Mouse (Mus musculus): ENCODE data around the gene Osbpl3. TPM values are rescaled to one million over a fixed set of nuclear protein-coding genes. Genes with fewer than 3 reads are reported as not detected.
A peak's percentile ranks its signal among the peaks of the same experiment; 100 is the strongest.

Gene Osbpl3
- polyA plus RNA-seq, 1 experiment from 2014 or later: 9.1 TPM

GRCm38 (mm10) chr6:50325485-50325884 is 130.5 kb downstream of the Osbpl3 start:
- 86% methylated on average over 9 of the region's 9 CpGs for WGBS
- ATAC-seq (ENCODE audit: insufficient number of reproducible peaks, low FRiP score, low TSS enrichment, low read depth): no peak
- no peak for DNase-seq (ENCODE audit: low spot score)

GRCm38 (mm10) chr6:50322631-50323030 is 133.4 kb downstream of the Osbpl3 start:
- no peaks in the 10 kb centered on the region for H3K27me3 ChIP-seq (ENCODE audit: control insufficient read depth, insufficient read depth, low read length)
- no peak for DNase-seq (ENCODE audit: low spot score)
- no peaks in the 10 kb centered on the region for H3K9me3 ChIP-seq (ENCODE audit: control insufficient read depth, low read length)
- no peak overlapping the region for H3K9ac ChIP-seq (ENCODE audit: low read length)
- no peak overlapping the region for H3K27ac ChIP-seq (replicated peaks; ENCODE audit: low read depth, low read length)
- H3K4me2 ChIP-seq (ENCODE audit: low read depth, severe bottlenecking): no peak overlapping the region
- H3K36me3 ChIP-seq (ENCODE audit: control insufficient read depth, insufficient read depth, low read length): no peaks in the 10 kb centered on the region
- H3K4me1 ChIP-seq (ENCODE audit: control insufficient read depth, insufficient read depth, low read length): no peaks in the 10 kb centered on the region
- no peak overlapping the region for H3K4me3 ChIP-seq (ENCODE audit: low read depth, low read length)
- WGBS: 57% methylated on average over 9 of the region's 9 CpGs
- ATAC-seq (ENCODE audit: insufficient number of reproducible peaks, low FRiP score, low TSS enrichment, low read depth): no peak

More at GRCm38 (mm10) chr6:50325485-50325884, 130.5 kb downstream of the Osbpl3 start:
- Histone ChIP-seq H3K36me3 (ENCODE audit: control insufficient read depth, insufficient read depth, low read length) (no peaks in the 10 kb centered on the region), H3K4me2 (ENCODE audit: low read depth, severe bottlenecking) (no peak overlapping the region), H3K9ac (ENCODE audit: low read length) (no peak overlapping the region), H3K9me3 (ENCODE audit: control insufficient read depth, low read length) (no peaks in the 10 kb centered on the region), H3K27me3 (ENCODE audit: control insufficient read depth, insufficient read depth, low read length) (no peaks in the 10 kb centered on the region), H3K27ac (replicated peaks; ENCODE audit: low read depth, low read length) (no peak overlapping the region), H3K4me3 (ENCODE audit: low read depth, low read length) (no peak overlapping the region), H3K4me1 (ENCODE audit: control insufficient read depth, insufficient read depth, low read length) (no peaks in the 10 kb centered on the region)

- Histone ChIP-seq H3K4me1 (ENCODE audit: control insufficient read depth, insufficient read depth, low read length) (no peaks in the 10 kb centered on the region), H3K4me2 (ENCODE audit: low read depth, severe bottlenecking) (no peak overlapping the region), H3K36me3 (ENCODE audit: control insufficient read depth, insufficient read depth, low read length) (no peaks in the 10 kb centered on the region), H3K27me3 (ENCODE audit: control insufficient read depth, insufficient read depth, low read length) (no peaks in the 10 kb centered on the region), H3K9me3 (ENCODE audit: control insufficient read depth, low read length) (no peaks in the 10 kb centered on the region), H3K9ac (ENCODE audit: low read length) (no peak overlapping the region), H3K4me3 (ENCODE audit: low read depth, low read length) (no peak overlapping the region), H3K27ac (replicated peaks; ENCODE audit: low read depth, low read length) (no peak overlapping the region)
- 67% methylated on average over 6 of the region's 6 CpGs for WGBS
- DNase-seq (ENCODE audit: low spot score): no peak
- ATAC-seq (ENCODE audit: insufficient number of reproducible peaks, low FRiP score, low TSS enrichment, low read depth): no peak
Observed at GRCm38 (mm10) chr6:50321739-50322138, 134.3 kb downstream of the Osbpl3 start.

GRCm38 (mm10) chr6:50318590-50319172 is 137.3 kb downstream of the Osbpl3 start:
- no peak for DNase-seq (ENCODE audit: low spot score)
- no peak for ATAC-seq (ENCODE audit: insufficient number of reproducible peaks, low FRiP score, low TSS enrichment, low read depth)
- Histone ChIP-seq H3K27ac (replicated peaks; ENCODE audit: low read depth, low read length) (no peak overlapping the region), H3K9ac (ENCODE audit: low read length) (no peak overlapping the region), H3K36me3 (ENCODE audit: control insufficient read depth, insufficient read depth, low read length) (no peaks in the 10 kb centered on the region), H3K27me3 (ENCODE audit: control insufficient read depth, insufficient read depth, low read length) (no peaks in the 10 kb centered on the region), H3K4me2 (ENCODE audit: low read depth, severe bottlenecking) (no peak overlapping the region), H3K9me3 (ENCODE audit: control insufficient read depth, low read length) (no peaks in the 10 kb centered on the region), H3K4me3 (ENCODE audit: low read depth, low read length) (no peak overlapping the region), H3K4me1 (ENCODE audit: control insufficient read depth, insufficient read depth, low read length) (no peaks in the 10 kb centered on the region)
- 88% methylated on average over 7 of the region's 7 CpGs for WGBS

GRCm38 (mm10) chr6:50318150-50318549 is 137.9 kb downstream of the Osbpl3 start:
- WGBS: 76% methylated on average over 2 of the region's 2 CpGs
- no peaks in the 10 kb centered on the region for H3K36me3 ChIP-seq (ENCODE audit: control insufficient read depth, insufficient read depth, low read length)
- no peak overlapping the region for H3K27ac ChIP-seq (replicated peaks; ENCODE audit: low read depth, low read length)
- H3K9ac ChIP-seq (ENCODE audit: low read length): no peak overlapping the region
- ATAC-seq (ENCODE audit: insufficient number of reproducible peaks, low FRiP score, low TSS enrichment, low read depth) (no peak), DNase-seq (ENCODE audit: low spot score) (no peak)
- H3K4me1 ChIP-seq (ENCODE audit: control insufficient read depth, insufficient read depth, low read length): no peaks in the 10 kb centered on the region
- H3K4me2 ChIP-seq (ENCODE audit: low read depth, severe bottlenecking): no peak overlapping the region
- H3K9me3 ChIP-seq (ENCODE audit: control insufficient read depth, low read length): no peaks in the 10 kb centered on the region
- no peaks in the 10 kb centered on the region for H3K27me3 ChIP-seq (ENCODE audit: control insufficient read depth, insufficient read depth, low read length)
- H3K4me3 ChIP-seq (ENCODE audit: low read depth, low read length): no peak overlapping the region

- no peak overlapping the region for H3K27ac ChIP-seq (replicated peaks; ENCODE audit: low read depth, low read length)
- 93% methylated on average over 7 of the region's 7 CpGs for WGBS
- no peak for ATAC-seq (ENCODE audit: insufficient number of reproducible peaks, low FRiP score, low TSS enrichment, low read depth)
Observed at GRCm38 (mm10) chr6:50316795-50317505, 139.1 kb downstream of the Osbpl3 start.

GRCm38 (mm10) chr6:50314406-50315071 is 141.5 kb downstream of the Osbpl3 start:
- no peaks in the 10 kb centered on the region for H3K27me3 ChIP-seq (ENCODE audit: control insufficient read depth, insufficient read depth, low read length)
- no peak overlapping the region for H3K4me2 ChIP-seq (ENCODE audit: low read depth, severe bottlenecking)
- no peaks in the 10 kb centered on the region for H3K4me1 ChIP-seq (ENCODE audit: control insufficient read depth, insufficient read depth, low read length)
- H3K9me3 ChIP-seq (ENCODE audit: control insufficient read depth, low read length): no peaks in the 10 kb centered on the region
- H3K36me3 ChIP-seq (ENCODE audit: control insufficient read depth, insufficient read depth, low read length): no peaks in the 10 kb centered on the region
- DNase-seq (ENCODE audit: low spot score) (no peak), ATAC-seq (ENCODE audit: insufficient number of reproducible peaks, low FRiP score, low TSS enrichment, low read depth) (no peak)
- 78% methylated on average over 12 of the region's 12 CpGs for WGBS
- H3K27ac ChIP-seq (replicated peaks; ENCODE audit: low read depth, low read length): no peak overlapping the region
- no peak overlapping the region for H3K4me3 ChIP-seq (ENCODE audit: low read depth, low read length)
- H3K9ac ChIP-seq (ENCODE audit: low read length): no peak overlapping the region

More at GRCm38 (mm10) chr6:50316795-50317505, 139.1 kb downstream of the Osbpl3 start:
- Histone ChIP-seq H3K4me2 (ENCODE audit: low read depth, severe bottlenecking) (no peak overlapping the region), H3K36me3 (ENCODE audit: control insufficient read depth, insufficient read depth, low read length) (no peaks in the 10 kb centered on the region), H3K9me3 (ENCODE audit: control insufficient read depth, low read length) (no peaks in the 10 kb centered on the region), H3K4me1 (ENCODE audit: control insufficient read depth, insufficient read depth, low read length) (no peaks in the 10 kb centered on the region), H3K4me3 (ENCODE audit: low read depth, low read length) (no peak overlapping the region), H3K27me3 (ENCODE audit: control insufficient read depth, insufficient read depth, low read length) (no peaks in the 10 kb centered on the region), H3K9ac (ENCODE audit: low read length) (no peak overlapping the region)
- DNase-seq (ENCODE audit: low spot score): no peak

GRCm38 (mm10) chr6:50312647-50313046 is 143.4 kb downstream of the Osbpl3 start:
- Histone ChIP-seq H3K4me1 (ENCODE audit: control insufficient read depth, insufficient read depth, low read length) (no peaks in the 10 kb centered on the region), H3K36me3 (ENCODE audit: control insufficient read depth, insufficient read depth, low read length) (no peaks in the 10 kb centered on the region), H3K4me3 (ENCODE audit: low read depth, low read length) (no peak overlapping the region), H3K9me3 (ENCODE audit: control insufficient read depth, low read length) (no peaks in the 10 kb centered on the region), H3K27ac (replicated peaks; ENCODE audit: low read depth, low read length) (no peak overlapping the region), H3K9ac (ENCODE audit: low read length) (no peak overlapping the region), H3K4me2 (ENCODE audit: low read depth, severe bottlenecking) (no peak overlapping the region), H3K27me3 (ENCODE audit: control insufficient read depth, insufficient read depth, low read length) (no peaks in the 10 kb centered on the region)
- DNase-seq (ENCODE audit: low spot score) (peak; percentile 85), ATAC-seq (ENCODE audit: insufficient number of reproducible peaks, low FRiP score, low TSS enrichment, low read depth) (0 out of 2 replicates have a peak, but pooled peaks have one; percentile 35)
- WGBS: 37% methylated on average over 4 of the region's 4 CpGs

Data from limb, embryonic 11.5 days (tissue).